Comparison of ENCODE assay signal across 8 mouse cellular contexts in genomic region chr2:145862206-145862817, GRCm38 (mm10). TPM values are rescaled to one million over a fixed set of nuclear protein-coding genes. Genes with fewer than 3 reads are reported as not detected.
A peak's percentile ranks its signal among the peaks of the same experiment; 100 is the strongest.
DNase-seq lines count a peak whose midpoint lies in the region; ATAC-seq lines count a peak whose summit lies in the region.

No protein-coding gene starts in this region.

- peaks cover 27% of the 10 kb centered on the region for H3K4me1 ChIP-seq in embryonic facial prominence, embryonic 14.5 days (ENCODE audit: control insufficient read depth, insufficient read depth, low read length)
- H3K4me1 ChIP-seq in hindbrain, embryonic 15.5 days (replicated peaks): peaks cover 41% of the 10 kb centered on the region
- H3K4me1 ChIP-seq in stomach, embryonic 15.5 days: peaks cover 16% of the 10 kb centered on the region

- peaks cover 10% of the 10 kb centered on the region; the same call in 1 of the 2 replicates for H3K36me3 ChIP-seq in embryonic facial prominence, embryonic 14.5 days (ENCODE audit: control insufficient read depth, insufficient read depth, low read length)
- H3K36me3 ChIP-seq in hindbrain, embryonic 15.5 days: no peaks in the 10 kb centered on the region
- 0 out of 2 replicates have a peak, but pooled peaks cover 10% of the 10 kb centered on the region for H3K36me3 ChIP-seq in stomach, embryonic 15.5 days

- no peak for ATAC-seq in embryonic facial prominence, embryonic 14.5 days (ENCODE audit: low read depth)
- no peak for ATAC-seq in hindbrain, embryonic 15.5 days (ENCODE audit: low FRiP score, low read depth)
- peak; percentile 36; the same call in 1 of the 2 replicates for ATAC-seq in stomach, embryonic 15.5 days (ENCODE audit: insufficient read depth, low FRiP score, low read depth)

- H3K4me3 ChIP-seq in embryonic facial prominence, embryonic 14.5 days (ENCODE audit: low read depth, low read length): peak overlapping the region; percentile 56
- peak overlapping the region; percentile 38 for H3K4me3 ChIP-seq in hindbrain, embryonic 15.5 days
- H3K4me3 ChIP-seq in stomach, embryonic 15.5 days (replicated peaks): peak overlapping the region; percentile 48

- peak overlapping the region; percentile 98 for H3K27ac ChIP-seq in embryonic facial prominence, embryonic 14.5 days (replicated peaks; ENCODE audit: low read depth, low read length)
- peak overlapping the region; percentile 54 for H3K27ac ChIP-seq in hindbrain, embryonic 15.5 days (replicated peaks)
- H3K27ac ChIP-seq in stomach, embryonic 15.5 days: peak overlapping the region; percentile 96

- H3K4me2 ChIP-seq in embryonic facial prominence, embryonic 14.5 days (ENCODE audit: low read depth, low read length): peak overlapping the region; percentile 64
- H3K4me2 ChIP-seq in hindbrain, embryonic 15.5 days: peak overlapping the region; percentile 56
- peak overlapping the region; percentile 61 for H3K4me2 ChIP-seq in stomach, embryonic 15.5 days

- no peaks in the 10 kb centered on the region for H3K27me3 ChIP-seq in embryonic facial prominence, embryonic 14.5 days (replicated peaks; ENCODE audit: control insufficient read depth, insufficient read depth, low read length)
- H3K27me3 ChIP-seq in hindbrain, embryonic 15.5 days: no peaks in the 10 kb centered on the region
- H3K27me3 ChIP-seq in stomach, embryonic 15.5 days (replicated peaks): no peaks in the 10 kb centered on the region

- peaks cover 6% of the 10 kb centered on the region; the same call in 1 of the 2 replicates for H3K9me3 ChIP-seq in embryonic facial prominence, embryonic 14.5 days (ENCODE audit: control insufficient read depth, low read length)
- no peaks in the 10 kb centered on the region for H3K9me3 ChIP-seq in hindbrain, embryonic 15.5 days
- H3K9me3 ChIP-seq in stomach, embryonic 15.5 days: no peaks in the 10 kb centered on the region

- peak overlapping the region; percentile 76 for H3K9ac ChIP-seq in embryonic facial prominence, embryonic 14.5 days (ENCODE audit: low read depth, low read length)
- H3K9ac ChIP-seq in hindbrain, embryonic 15.5 days: 0 out of 2 replicates have a peak overlapping the region, but pooled peaks have one; percentile 5
- H3K9ac ChIP-seq in stomach, embryonic 15.5 days: 0 out of 2 replicates have a peak overlapping the region, but pooled peaks have one; percentile 13

- peak; percentile 58 for DNase-seq in brain, adult 2 months (ENCODE audit: low read depth, low spot score)
- DNase-seq in embryonic facial prominence, embryonic 14.5 days (ENCODE audit: low spot score): peak; percentile 77
- peak; percentile 70 to 80 for DNase-seq in lung, adult 18-20 months
- DNase-seq in spleen, adult 12 weeks (ENCODE audit: low spot score): no peak
- no peak for DNase-seq in urinary bladder, postnatal 10 days (ENCODE audit: low spot score)
- no peak for DNase-seq in MN1 (ENCODE audit: low spot score)

- WGBS in embryonic facial prominence, embryonic 14.5 days: 23% methylated on average over 10 of the region's 10 CpGs
- WGBS in hindbrain, embryonic 15.5 days: 31% methylated on average over 10 of the region's 10 CpGs
- 30% methylated on average over 10 of the region's 10 CpGs for WGBS in stomach, embryonic 15.5 days

RNA-seq across cellular contexts. Expression of gene Naa20, which starts 39.6 kb away (rescaled TPM):
- polyA plus RNA-seq in embryonic facial prominence, embryonic 14.5 days (2014; fragmentation: Nextera tagmentation; extraction: Ambion mirVana): 179 and 186 TPM in 2 replicates
- 126 TPM in 2 replicates for polyA plus RNA-seq in hindbrain, embryonic 15.5 days (2015; fragmentation: Nextera tagmentation; extraction: Ambion mirVana)
- 153 and 164 TPM in 2 replicates for polyA plus RNA-seq in stomach, embryonic 15.5 days (2015; fragmentation: Nextera tagmentation; extraction: Ambion mirVana)

Comparison
In these comparisons a context has a peak if more than half of its experiments do, and no peak if none do; other contexts are left out.
1. DNase-seq: peak in brain, adult 2 months (single experiment), embryonic facial prominence, embryonic 14.5 days (single experiment) and lung, adult 18-20 months (2 of 2); none in spleen, adult 12 weeks (single experiment), urinary bladder, postnatal 10 days (single experiment) and MN1 (single experiment).
2. H3K9ac ChIP-seq: peak in every context shown above with its lines; median percentile 76 in embryonic facial prominence, embryonic 14.5 days; 13 in stomach, embryonic 15.5 days; 5 in hindbrain, embryonic 15.5 days.
3. Peak in every context shown above with its lines, with median percentiles within 50 percentile points of each other: H3K27ac ChIP-seq, H3K4me2 ChIP-seq and H3K4me3 ChIP-seq.